Mouse (Mus musculus): ENCODE data around the gene Gng12. TPM values are rescaled to one million over a fixed set of nuclear protein-coding genes. Genes with fewer than 3 reads are reported as not detected.

The Gng12 gene
- polyA plus RNA-seq, 1 experiment = 82.1 TPM

DNA sequence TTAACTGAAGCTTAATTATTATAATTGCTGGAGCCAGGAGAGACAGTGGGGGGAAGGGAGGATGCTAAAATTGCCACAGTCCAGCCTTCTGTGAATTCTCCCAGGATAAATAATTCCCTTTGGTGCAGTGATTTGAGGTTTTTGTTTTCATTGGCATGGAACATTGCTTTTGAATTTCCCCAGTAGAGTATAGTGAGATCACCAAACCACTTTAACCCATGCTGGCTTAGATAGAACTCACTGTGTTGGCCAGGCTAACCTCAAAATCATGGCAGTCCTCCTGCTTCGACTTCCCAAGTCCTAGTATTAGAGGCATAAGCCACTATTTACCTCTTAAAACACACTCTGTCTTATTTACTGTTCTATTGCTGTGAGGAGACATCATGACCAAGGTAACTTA is 17.2 kb downstream of the Gng12 start:
- 88% methylated on average over 1 of the region's 1 CpGs for WGBS
- DNase-seq (ENCODE audit: low read depth, low spot score) = no peak

DNA sequence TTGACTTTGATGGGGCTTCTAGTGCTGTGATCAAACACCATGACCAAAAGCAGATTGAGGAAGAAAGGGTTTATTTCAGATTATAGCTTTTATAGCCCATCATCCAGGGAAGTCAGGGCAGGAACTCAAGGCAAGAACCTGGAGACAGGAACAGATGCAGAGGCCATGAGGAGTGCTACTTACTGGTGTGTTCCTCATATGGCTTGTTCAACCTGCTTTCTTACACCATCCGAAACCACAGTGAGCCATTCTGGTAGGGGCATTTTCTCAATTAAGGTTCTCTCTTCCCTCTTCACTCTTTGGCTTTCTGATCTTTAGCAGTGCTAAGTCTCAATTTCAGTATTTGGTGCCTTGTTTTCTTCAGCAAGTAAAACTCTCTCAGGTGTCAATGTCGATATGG is 19.4 kb downstream of the Gng12 start:
- WGBS = 97% methylated on average over 2 of the region's 2 CpGs

GRCm38 (mm10) chr6:66917032-66917431 is 20.8 kb downstream of the Gng12 start:
- no peak for DNase-seq (ENCODE audit: low read depth, low spot score)
- WGBS = 88% methylated on average over 7 of the region's 7 CpGs

More for the DNA sequence above, 19.4 kb downstream of the Gng12 start:
- DNase-seq (ENCODE audit: low read depth, low spot score) = no peak

GRCm38 (mm10) chr6:66920786-66921185 is 24.6 kb downstream of the Gng12 start:
- 92% methylated on average over 4 of the region's 4 CpGs for WGBS
- no peak for DNase-seq (ENCODE audit: low read depth, low spot score)

DNA sequence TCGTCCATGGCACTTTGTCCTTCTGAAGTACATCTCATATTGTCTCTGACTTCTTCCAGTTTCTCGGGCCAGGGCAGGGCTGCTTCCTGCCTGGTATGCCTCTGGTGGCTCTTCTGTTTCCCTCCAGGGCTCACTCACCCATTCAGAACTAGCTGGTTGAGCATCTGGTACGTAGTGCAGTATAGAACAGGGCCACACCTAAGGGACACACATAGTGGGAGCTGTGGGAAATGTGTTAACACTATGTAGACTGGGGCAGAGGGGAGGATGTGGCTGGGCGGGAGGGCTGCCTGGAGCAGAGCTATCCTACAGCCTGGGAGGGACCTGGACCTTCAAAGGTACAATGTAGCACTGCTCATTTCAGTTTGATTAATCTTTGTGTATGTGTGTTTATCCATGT is 25.6 kb downstream of the Gng12 start:
- no peak for DNase-seq (ENCODE audit: low read depth, low spot score)
- WGBS = 84% methylated on average over 4 of the region's 4 CpGs

DNA sequence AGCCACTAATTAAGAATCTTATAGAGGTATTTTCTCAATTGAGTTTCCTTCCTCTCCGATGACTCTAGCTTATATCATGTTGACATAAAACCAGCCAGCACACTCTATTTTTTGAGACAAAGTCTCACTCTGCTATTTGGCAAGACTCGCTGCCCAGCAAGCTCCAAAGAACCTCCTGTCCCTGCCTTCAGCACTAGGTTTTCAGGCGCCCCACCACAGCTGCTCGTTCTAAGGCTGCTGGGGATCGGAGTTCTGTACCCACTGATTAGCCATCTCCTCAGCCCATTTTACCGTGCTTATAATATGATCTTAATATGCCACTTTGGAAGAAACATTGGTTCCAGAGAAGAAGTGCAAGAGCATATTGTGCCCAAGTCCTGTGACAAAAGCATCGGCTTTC is 26.3 kb downstream of the Gng12 start:
- 88% methylated on average over 7 of the region's 7 CpGs for WGBS
- no peak for DNase-seq (ENCODE audit: low read depth, low spot score)

DNA sequence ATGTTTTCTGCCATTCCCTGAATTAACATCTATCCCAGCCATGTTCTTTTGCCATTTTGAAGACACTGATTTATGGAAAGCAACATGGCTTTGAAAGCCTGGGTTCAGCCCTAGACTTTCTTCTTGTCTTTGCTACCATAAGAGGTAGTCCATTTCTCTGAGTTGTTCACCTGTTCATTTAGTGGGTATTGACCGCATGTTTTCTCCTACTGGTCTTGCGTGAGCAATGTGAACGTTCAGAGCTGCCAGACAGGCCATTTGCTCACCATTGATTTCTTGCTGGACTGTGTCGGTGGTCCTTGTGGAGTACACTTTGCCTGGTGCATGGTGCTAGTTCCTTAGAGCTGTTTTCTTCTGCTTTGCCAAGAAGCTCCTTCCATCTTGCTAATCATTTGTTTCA is 27.7 kb downstream of the Gng12 start:
- no peak for DNase-seq (ENCODE audit: low read depth, low spot score)
- 95% methylated on average over 4 of the region's 4 CpGs for WGBS

DNA sequence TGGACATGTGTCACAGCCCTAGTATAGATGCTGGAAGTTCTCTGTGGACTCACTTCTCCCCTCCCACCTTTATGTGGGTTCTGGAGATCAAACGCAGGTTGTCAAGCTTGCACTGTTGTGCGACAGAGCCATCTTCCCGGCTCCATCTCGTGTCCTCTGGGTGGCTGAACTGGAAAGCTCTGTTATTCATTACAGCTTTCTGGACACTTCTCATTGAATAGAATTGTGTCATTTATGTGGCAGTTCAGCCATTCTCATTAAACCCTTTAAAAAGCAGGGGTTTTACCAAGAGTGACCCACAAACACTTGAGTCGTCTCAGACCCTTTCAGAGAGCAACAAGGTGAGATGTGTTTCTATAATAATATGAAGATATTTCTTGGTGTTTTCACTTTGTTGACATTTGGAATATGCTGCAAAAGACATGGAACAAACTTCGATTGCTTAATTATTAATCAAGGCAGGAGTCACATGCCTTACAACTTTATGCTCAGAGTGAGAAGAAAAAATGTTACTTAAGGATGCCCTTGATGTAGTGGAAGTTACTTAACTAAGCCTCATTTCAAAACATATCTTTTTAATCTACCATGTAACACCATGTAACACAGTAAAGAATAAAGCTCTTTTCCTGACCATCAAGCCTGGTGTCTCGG is 28.2 kb downstream of the Gng12 start:
- 84% methylated on average over 7 of the region's 7 CpGs for WGBS
- DNase-seq (ENCODE audit: low read depth, low spot score) = no peak

DNA sequence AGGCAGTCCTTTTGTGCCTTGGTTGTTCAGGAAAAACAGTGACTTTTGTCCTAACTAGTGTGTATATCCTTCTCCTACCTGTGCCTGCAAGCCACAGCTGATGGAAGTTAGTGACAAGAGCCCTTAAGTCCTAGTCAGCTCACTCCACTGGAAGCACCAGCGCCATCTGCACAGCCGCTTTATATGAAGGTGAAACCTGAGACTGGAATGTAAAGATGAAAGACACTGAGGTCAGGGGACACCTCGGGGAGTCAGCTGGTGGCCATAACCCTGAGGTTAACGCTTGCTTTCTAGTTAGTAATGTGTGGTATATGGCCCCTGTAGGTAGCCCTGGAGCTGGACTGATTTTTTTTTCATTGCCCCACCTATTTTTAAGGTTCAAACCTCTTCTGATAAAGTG is 30.1 kb downstream of the Gng12 start:
- no peak for DNase-seq (ENCODE audit: low read depth, low spot score)
- WGBS = 60% methylated on average over 4 of the region's 4 CpGs

DNA sequence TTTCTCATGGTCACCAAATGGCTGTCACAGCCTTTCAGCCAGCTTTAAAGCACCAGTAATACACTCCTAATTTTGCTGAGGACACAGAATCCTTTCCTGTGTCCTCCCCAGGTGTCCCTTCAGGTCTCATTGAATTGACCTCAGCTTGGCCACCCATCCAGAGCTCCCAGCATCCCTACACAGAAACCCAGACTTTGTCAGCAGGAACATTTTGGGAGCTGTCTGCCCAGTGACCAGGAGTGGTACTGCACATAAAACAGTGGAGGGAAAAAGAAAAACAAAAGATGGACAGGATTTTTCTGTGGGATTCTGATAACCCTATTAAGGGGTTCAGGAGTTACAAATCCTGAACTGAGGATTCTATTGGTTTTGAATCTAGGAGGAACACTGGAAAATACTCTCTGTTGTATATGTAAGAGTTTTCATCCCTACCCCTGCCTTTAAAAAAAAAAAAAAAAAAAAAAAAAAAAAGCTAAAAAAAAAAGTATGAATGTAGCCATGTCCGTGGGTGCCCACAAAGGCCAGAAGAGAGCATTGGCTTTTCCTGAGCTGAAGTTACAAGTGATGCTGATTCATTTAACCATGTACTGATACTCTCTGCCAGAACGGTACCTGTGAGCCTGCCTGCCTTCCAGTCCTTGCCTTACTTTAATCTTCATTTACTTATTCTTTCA is 32.9 kb downstream of the Gng12 start:
- DNase-seq (ENCODE audit: low read depth, low spot score) = no peak
- 75% methylated on average over 2 of the region's 2 CpGs for WGBS

DNA sequence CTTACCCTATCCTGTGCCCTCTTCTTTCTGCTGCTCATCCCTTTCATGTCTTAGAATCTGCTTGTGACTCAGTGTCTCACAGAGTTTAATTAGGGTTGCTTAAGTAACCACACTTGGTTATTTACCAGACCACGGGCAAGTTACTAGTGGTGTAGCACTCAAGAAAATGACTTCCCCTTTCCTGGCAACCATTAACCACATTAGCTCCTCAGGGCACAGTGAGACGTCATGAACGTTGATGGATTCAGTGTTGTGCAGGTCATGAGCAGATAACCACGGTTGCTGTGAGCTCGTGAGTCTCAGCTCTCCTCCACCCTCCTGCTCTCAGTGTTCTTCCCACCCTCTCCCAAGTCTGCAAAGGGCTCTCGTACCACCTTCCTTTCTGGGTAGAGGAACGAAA is 33.5 kb downstream of the Gng12 start:
- no peak for DNase-seq (ENCODE audit: low read depth, low spot score)
- 46% methylated on average over 7 of the region's 7 CpGs for WGBS

DNA sequence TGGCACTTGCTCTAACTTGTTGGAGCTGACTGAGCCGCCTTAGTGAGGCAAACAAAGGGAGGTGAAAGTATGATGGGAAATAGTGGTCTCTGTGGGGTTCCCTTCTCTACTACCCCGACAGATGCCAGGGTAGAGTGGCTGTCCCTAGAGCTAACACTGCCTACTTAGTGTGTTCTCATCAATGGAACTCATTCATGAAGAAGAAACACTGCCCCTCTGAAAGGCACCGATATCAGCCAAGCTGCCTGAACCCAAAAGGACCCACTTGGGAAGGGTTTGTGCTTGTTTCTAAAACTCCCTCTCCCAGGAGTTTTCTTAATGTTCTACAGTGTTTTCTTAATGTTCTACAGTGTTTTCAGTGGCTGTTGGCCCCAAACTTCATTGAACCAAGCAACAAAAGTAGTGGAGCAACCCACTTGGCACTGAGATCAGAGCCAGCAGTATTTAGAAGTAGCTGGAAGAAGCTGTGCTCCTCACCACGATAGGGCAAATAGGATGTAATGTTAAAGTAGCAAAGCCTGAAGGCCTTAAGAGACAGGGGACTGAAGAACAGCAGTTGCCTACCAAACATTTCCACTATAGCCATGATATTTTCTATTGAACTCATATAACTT is 36.1 kb downstream of the Gng12 start:
- WGBS = 78% methylated on average over 4 of the region's 4 CpGs
- DNase-seq (ENCODE audit: low read depth, low spot score) = no peak

- DNase-seq (ENCODE audit: low read depth, low spot score) = no peak
- WGBS = 35% methylated on average over 7 of the region's 7 CpGs
Measured at GRCm38 (mm10) chr6:66940656-66941235, 44.5 kb downstream of the Gng12 start.

DNA sequence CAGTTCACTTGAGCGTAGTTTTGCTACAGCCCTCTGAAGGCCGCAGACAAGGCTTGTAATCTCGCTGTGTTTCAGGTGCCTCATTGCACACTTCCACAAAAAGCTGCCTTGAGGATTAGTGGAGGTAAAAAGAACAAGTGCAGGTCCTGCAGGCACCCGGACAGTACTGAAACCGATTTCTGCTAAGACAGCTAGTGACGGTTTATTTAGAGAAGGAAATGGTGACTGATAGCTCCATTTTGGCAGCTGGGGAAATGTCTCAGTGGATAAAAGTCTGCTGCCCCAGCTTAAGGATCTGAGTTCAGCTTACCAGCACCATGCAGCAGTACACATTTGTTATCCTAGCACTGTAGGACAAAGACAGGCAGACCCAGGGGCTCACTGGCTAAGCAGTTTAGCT is 45.6 kb downstream of the Gng12 start:
- DNase-seq (ENCODE audit: low read depth, low spot score) = no peak
- WGBS = 72% methylated on average over 6 of the region's 6 CpGs

DNA sequence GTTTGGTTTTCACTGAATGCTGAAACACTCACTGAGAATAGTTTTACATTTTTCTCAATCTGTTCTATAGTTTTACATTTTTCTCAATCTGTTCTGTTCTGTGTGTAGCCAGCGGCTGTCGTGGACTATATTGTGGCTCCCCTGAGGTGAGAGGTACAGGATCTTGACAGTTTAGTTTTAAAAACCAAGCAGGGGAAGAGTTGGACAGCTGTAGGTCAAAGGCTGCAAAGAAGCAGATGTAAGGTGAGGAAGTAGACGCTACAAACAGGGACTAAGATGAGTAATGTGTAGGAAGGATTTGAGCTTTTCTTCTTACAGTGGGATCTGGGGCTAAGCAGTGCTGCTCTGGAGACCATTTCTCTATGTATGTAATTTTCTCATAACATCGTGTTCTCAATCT is 46.6 kb downstream of the Gng12 start:
- WGBS = 69% methylated on average over 4 of the region's 4 CpGs
- no peak for DNase-seq (ENCODE audit: low read depth, low spot score)

GRCm38 (mm10) chr6:66943367-66944189 is 47.4 kb downstream of the Gng12 start:
- DNase-seq (ENCODE audit: low read depth, low spot score) = no peak
- 53% methylated on average over 6 of the region's 6 CpGs for WGBS

DNA sequence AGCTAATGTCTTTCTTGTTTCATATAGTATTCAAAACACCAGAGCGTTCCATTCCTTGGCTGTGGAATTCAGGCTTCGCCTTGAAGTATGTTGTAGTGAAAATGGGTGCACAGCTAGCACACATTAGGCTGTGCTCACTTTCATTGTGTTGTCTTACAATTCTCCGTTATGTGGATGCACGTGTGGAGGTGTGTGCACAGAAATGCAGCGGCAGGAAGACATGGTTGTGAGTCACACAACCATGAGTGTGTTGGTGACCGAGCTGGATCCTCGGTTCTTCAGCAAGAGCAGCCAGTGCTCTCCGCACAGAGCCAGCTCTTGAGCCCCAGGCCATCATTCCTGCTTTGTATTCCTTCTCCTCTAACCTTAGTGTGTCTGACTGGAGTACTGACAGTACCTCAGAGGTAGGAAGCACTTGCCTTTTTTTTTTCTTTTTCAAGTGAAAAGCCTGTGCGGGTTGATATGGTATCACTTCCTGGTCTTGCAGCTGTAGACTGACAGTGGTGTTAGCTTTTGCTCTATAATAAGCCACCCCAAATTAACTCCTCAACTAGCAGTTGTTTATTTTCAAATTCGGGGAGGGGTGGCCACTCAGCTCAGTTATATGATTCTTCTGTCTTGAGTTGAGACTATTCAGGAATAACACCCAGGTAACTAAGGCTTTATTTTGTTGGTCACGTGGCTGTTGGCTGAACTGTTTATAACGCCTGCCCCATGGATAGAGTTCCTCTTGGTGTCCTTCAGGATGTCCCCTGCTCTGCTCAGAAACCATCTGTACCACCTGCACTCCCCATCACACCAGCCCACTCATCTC is 48.2 kb downstream of the Gng12 start:
- WGBS = 67% methylated on average over 12 of the region's 12 CpGs

DNA sequence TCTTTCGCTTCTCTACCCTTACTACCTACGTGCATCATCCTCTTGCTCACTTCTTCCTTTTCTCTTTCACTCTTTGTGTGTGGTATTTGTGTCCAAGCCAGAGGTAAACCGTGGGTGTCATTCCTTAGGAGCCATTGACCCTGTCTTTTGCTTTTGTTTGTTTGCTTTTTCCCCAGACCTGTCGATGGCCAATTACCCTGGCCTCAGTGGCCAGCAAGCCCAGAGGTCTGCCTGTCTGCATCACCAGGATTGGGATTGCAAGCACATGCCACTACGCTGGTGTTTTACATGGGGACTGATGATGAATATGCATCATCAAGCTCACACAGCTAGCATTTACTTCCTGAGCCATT is 48.8 kb downstream of the Gng12 start:
- WGBS = 67% methylated on average over 5 of the region's 5 CpGs
- no peak for DNase-seq (ENCODE audit: low read depth, low spot score)

More for the DNA sequence above, 48.2 kb downstream of the Gng12 start:
- no peak for DNase-seq (ENCODE audit: low read depth, low spot score)

DNA sequence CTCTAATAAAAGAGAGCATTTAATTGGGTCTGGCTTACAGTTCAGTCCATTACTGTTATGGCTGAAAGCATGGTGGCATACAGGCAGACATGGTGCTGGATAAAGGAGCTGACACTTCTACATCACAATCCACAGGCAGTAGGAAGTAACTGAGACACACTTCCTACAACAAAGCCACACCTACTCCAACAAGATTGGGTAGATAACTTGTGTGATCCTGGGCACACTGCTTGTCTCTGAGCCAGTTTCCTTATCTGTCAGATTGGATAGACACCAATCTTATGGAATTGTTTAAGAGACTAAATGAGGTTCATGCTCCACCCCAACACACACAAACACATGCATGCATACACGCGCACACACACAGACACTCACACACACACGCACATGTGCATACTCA is 51.9 kb downstream of the Gng12 start:
- DNase-seq (ENCODE audit: low read depth, low spot score) = no peak
- 64% methylated on average over 3 of the region's 3 CpGs for WGBS

Data from large intestine, adult 2 months (tissue).